Mouse (Mus musculus) mouse embryonic stem cell (cell line): ENCODE measurements around the gene Gabarapl1.
"Not testable (repeated sequence)": the region's sequence is repeated elsewhere in the genome, so short reads cannot be mapped to it uniquely, and the experiment has no call there.

Experiments used
- in situ Hi-C, 2 experiments: fragments of 300-500 bp; cut with MboI; formaldehyde crosslinking; loops; 1 replicate in 1 of 2; 3 replicates in 1 of 2; pipeline ENCODE4 v1.14.3; 2019 to 2020; ENCODE audit warnings: low sequenced_read_pairs in 2 of 2, low pct_unique_long_range_greater_than_20kb in 1 of 2, mixed read lengths in 1 of 2; ENCODE audit not compliant: unreplicated experiment in 1 of 2

Gene Gabarapl1

GRCm38 (mm10) chr6:129532942-129533860 lies at the start of gene Gabarapl1:
Gene Gabarapl1, plus strand, starts transcription at chr6:129533160.
- in situ Hi-C loops = loop anchor here in 1 of 2 experiments (25.0 kb wide), 1 partner anchor 696 kb away; the partner anchor contains the start of genes Gm44511 and Klrb1b

GRCm38 (mm10) chr6:129494924-129495323 lies 38.0 kb upstream of the Gabarapl1 start:
- in situ Hi-C loops = no loop called here

GRCm38 (mm10) chr6:129497345-129498218 lies 35.4 kb upstream of the Gabarapl1 start:
- in situ Hi-C loops = no loop called here

GRCm38 (mm10) chr6:129499516-129499915 lies 33.4 kb upstream of the Gabarapl1 start:
- in situ Hi-C loops = not testable (repeated sequence)

GRCm38 (mm10) chr6:129503471-129503870 lies 29.5 kb upstream of the Gabarapl1 start:
- in situ Hi-C loops = no loop called here

GRCm38 (mm10) chr6:129507024-129507423 lies 25.9 kb upstream of the Gabarapl1 start, which contains the start of gene Olr1:
Gene Olr1, minus strand, starts transcription at chr6:129507165.
- in situ Hi-C loops = no loop called here

- in situ Hi-C loops = no loop called here
Measured at GRCm38 (mm10) chr6:129510120-129510911, 22.6 kb upstream of the Gabarapl1 start.

GRCm38 (mm10) chr6:129512367-129512766 lies 20.6 kb upstream of the Gabarapl1 start, which contains the start of gene Tmem52b:
Gene Tmem52b, plus strand, starts transcription at chr6:129512555.
- in situ Hi-C loops = no loop called here

- in situ Hi-C loops = no loop called here
Measured at GRCm38 (mm10) chr6:129512868-129513267, 20.1 kb upstream of the Gabarapl1 start.

GRCm38 (mm10) chr6:129513409-129513808 lies 19.6 kb upstream of the Gabarapl1 start:
- in situ Hi-C loops = no loop called here

- in situ Hi-C loops = no loop called here
Measured at GRCm38 (mm10) chr6:129514376-129514775, 18.6 kb upstream of the Gabarapl1 start.

- in situ Hi-C loops = no loop called here
Measured at GRCm38 (mm10) chr6:129515068-129515467, 17.9 kb upstream of the Gabarapl1 start.

- in situ Hi-C loops = no loop called here
Measured at GRCm38 (mm10) chr6:129516388-129516787, 16.6 kb upstream of the Gabarapl1 start.

- in situ Hi-C loops = no loop called here
Measured at GRCm38 (mm10) chr6:129517752-129518408, 15.1 kb upstream of the Gabarapl1 start.

GRCm38 (mm10) chr6:129526069-129526468 lies 6.9 kb upstream of the Gabarapl1 start:
- in situ Hi-C loops = loop anchor here in 1 of 2 experiments (25.0 kb wide), 1 partner anchor 689 kb away; the partner anchor contains the start of genes Gm44511 and Klrb1b

- in situ Hi-C loops = loop anchor here in 1 of 2 experiments (25.0 kb wide), 1 partner anchor 690 kb away; the partner anchor contains the start of genes Gm44511 and Klrb1b
Measured at GRCm38 (mm10) chr6:129527416-129527815, 5.5 kb upstream of the Gabarapl1 start.

- in situ Hi-C loops = loop anchor here in 1 of 2 experiments (25.0 kb wide), 1 partner anchor 692 kb away; the partner anchor contains the start of genes Gm44511 and Klrb1b
Measured at GRCm38 (mm10) chr6:129529605-129530004, 3.4 kb upstream of the Gabarapl1 start.
